Mouse (Mus musculus): ENCODE data around the gene Zfp28. TPM values are rescaled to one million over a fixed set of nuclear protein-coding genes. Genes with fewer than 3 reads are reported as not detected.

Gene Zfp28
- polyA plus RNA-seq, 1 experiment from 2014 or later: 2.5 TPM

DNA sequence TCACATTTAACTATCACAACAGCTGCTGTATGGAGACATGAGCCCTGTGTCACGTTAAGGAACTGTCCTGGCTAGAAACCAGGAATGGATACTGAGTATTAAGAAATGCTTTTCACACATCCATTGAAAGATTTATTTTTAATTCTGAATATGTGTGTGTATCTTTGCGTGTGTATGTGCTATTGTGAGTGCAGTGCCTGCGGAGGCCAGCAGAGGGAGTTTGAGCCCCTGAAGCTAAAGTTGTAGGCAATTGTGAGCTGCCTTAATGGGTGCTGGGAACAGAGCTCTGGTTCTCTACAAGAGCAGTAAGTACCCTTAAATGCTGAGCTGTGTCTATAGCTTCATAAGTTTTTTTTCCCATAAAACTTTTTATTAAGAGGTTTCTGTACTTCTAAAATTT, 46.3 kb downstream of the Zfp28 start:
- H3K4me2 ChIP-seq (replicated peaks; ENCODE audit: low read depth): no peak overlapping the region
- no peak overlapping the region for H3K4me3 ChIP-seq (ENCODE audit: low read depth, low read length)
- 86% methylated on average over 3 of the region's 3 CpGs for WGBS
- no peaks in the 10 kb centered on the region for H3K4me1 ChIP-seq (replicated peaks; ENCODE audit: control insufficient read depth, insufficient read depth, low read length)
- H3K27me3 ChIP-seq (replicated peaks; ENCODE audit: control insufficient read depth, insufficient read depth, low read length): no peaks in the 10 kb centered on the region
- peak; percentile 21 for TF ChIP-seq CTCF (IDR thresholded peaks at IDR 0.05; ENCODE audit: low read depth)
- no peak overlapping the region for H3K9ac ChIP-seq (ENCODE audit: low read depth, low read length)
- no peaks in the 10 kb centered on the region for H3K36me3 ChIP-seq (ENCODE audit: control insufficient read depth, insufficient read depth)
- ATAC-seq: no peak
- H3K9me3 ChIP-seq (ENCODE audit: control insufficient read depth): peaks cover 6% of the 10 kb centered on the region; the same call in 1 of the 2 replicates
- H3K27ac ChIP-seq (ENCODE audit: low read depth, low read length): no peak overlapping the region

DNA sequence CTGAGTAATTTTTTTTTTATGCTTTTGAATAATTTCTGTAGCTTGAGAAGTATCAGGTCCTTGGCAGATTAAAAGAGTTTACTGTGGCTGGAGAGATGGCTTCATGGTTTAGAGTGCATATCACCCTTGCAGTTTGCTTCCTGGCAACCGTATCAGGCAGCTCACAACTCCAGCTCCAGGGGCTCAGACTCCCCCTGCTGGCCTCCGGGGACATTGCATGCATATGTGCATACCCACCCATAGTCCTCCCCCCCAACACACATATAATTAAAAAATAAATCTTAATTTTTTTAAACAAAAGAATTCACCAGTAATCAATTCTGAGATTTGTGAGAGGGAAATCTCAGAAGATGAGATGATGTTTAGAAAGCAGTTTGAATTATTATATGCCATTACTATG, 47.2 kb downstream of the Zfp28 start:
- Histone ChIP-seq H3K4me3 (ENCODE audit: low read depth, low read length) (no peak overlapping the region), H3K4me1 (replicated peaks; ENCODE audit: control insufficient read depth, insufficient read depth, low read length) (no peaks in the 10 kb centered on the region), H3K27ac (ENCODE audit: low read depth, low read length) (no peak overlapping the region), H3K9ac (ENCODE audit: low read depth, low read length) (no peak overlapping the region), H3K36me3 (ENCODE audit: control insufficient read depth, insufficient read depth) (no peaks in the 10 kb centered on the region), H3K9me3 (ENCODE audit: control insufficient read depth) (peaks cover 6% of the 10 kb centered on the region; the same call in 1 of the 2 replicates), H3K27me3 (replicated peaks; ENCODE audit: control insufficient read depth, insufficient read depth, low read length) (no peaks in the 10 kb centered on the region), H3K4me2 (replicated peaks; ENCODE audit: low read depth) (no peak overlapping the region)
- no peak for ATAC-seq
- peak; percentile 66 for TF ChIP-seq CTCF (IDR thresholded peaks at IDR 0.05; ENCODE audit: low read depth)
- 38% methylated on average over 2 of the region's 2 CpGs for WGBS

DNA sequence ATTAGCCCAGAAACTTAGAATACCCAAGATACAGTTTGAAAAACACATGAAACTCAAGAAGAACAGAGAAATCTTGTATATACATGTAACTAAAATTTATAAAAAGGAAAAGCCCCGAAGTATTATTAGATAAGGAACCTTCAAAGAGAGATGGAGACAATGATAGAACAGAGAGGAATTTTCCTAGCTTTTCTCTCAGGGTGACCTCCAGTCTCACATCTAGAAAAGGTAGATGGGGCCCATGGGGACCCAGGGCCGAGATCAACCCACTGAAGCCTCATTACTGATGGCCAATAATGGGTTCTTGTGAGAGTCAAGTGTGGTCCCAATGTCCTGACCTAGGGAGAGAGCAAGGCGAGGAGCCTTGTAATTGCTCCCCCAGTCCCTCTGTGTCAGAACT, 55.3 kb downstream of the Zfp28 start, which contains the start of gene Olfr1344:
TSS of gene Olfr1344 (plus strand) at position 301 of the 400 bp plus-strand sequence.
- Histone ChIP-seq H3K36me3 (ENCODE audit: control insufficient read depth, insufficient read depth) (no peaks in the 10 kb centered on the region), H3K4me2 (replicated peaks; ENCODE audit: low read depth) (no peak within 1 kb of the TSS), H3K9ac (ENCODE audit: low read depth, low read length) (no peak within 1 kb of the TSS), H3K4me3 (ENCODE audit: low read depth, low read length) (no peak within 1 kb of the TSS), H3K27me3 (replicated peaks; ENCODE audit: control insufficient read depth, insufficient read depth, low read length) (no peaks in the 10 kb centered on the region), H3K4me1 (replicated peaks; ENCODE audit: control insufficient read depth, insufficient read depth, low read length) (no peaks in the 10 kb centered on the region), H3K9me3 (ENCODE audit: control insufficient read depth) (no peaks in the 10 kb centered on the region), H3K27ac (ENCODE audit: low read depth, low read length) (no peak within 1 kb of the TSS)
- TF ChIP-seq CTCF (IDR thresholded peaks at IDR 0.05; ENCODE audit: low read depth): no peak
- WGBS: 74% methylated on average over 3 of the region's 3 CpGs
- no peak for ATAC-seq

DNA sequence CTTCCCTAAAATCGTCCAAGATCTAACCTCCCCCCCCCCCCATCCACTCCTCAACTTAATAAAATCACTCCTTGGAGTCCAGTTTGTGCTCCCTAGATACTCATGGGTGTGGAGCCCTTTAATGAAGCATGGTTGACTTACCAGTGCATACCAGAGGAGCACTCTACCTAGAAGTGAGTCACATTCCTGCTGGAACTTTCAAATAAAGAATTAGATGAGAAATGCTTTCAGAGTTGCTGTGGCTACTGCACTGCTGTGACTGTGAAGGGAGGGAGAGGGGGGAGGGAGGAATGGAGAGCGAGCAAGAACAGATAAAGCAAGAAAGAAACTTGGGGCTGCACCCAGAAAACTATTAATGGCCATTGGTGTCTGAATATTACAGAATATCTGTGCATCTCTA, 58.1 kb downstream of the Zfp28 start:
- Histone ChIP-seq H3K9ac (ENCODE audit: low read depth, low read length) (no peak overlapping the region), H3K27ac (ENCODE audit: low read depth, low read length) (no peak overlapping the region), H3K4me1 (replicated peaks; ENCODE audit: control insufficient read depth, insufficient read depth, low read length) (no peaks in the 10 kb centered on the region), H3K27me3 (replicated peaks; ENCODE audit: control insufficient read depth, insufficient read depth, low read length) (no peaks in the 10 kb centered on the region), H3K4me2 (replicated peaks; ENCODE audit: low read depth) (no peak overlapping the region), H3K36me3 (ENCODE audit: control insufficient read depth, insufficient read depth) (no peaks in the 10 kb centered on the region), H3K4me3 (ENCODE audit: low read depth, low read length) (no peak overlapping the region), H3K9me3 (ENCODE audit: control insufficient read depth) (no peaks in the 10 kb centered on the region)
- WGBS: 42% methylated on average over 2 of the region's 2 CpGs
- ATAC-seq: no peak
- TF ChIP-seq CTCF (IDR thresholded peaks at IDR 0.05; ENCODE audit: low read depth): no peak

Other genes starting within 250 kb of the Zfp28 start
- gene Zfp787, start 227.3 kb upstream of the Zfp28 start, polyA plus RNA-seq (2015; fragmentation: Nextera tagmentation; extraction: Ambion mirVana): 42.2 and 46.5 TPM in 2 replicates
- gene Zfp444, start 211.1 kb upstream of the Zfp28 start, polyA plus RNA-seq (2015; fragmentation: Nextera tagmentation; extraction: Ambion mirVana): 18.5 and 18.7 TPM in 2 replicates
- not detected in 2 replicates for gene Galp, start 186.2 kb upstream of the Zfp28 start, polyA plus RNA-seq (2015; fragmentation: Nextera tagmentation; extraction: Ambion mirVana)
- not detected in 2 replicates for gene Zscan5b, start 161.0 kb upstream of the Zfp28 start, polyA plus RNA-seq (2015; fragmentation: Nextera tagmentation; extraction: Ambion mirVana)
- gene Epp13, start 130.6 kb upstream of the Zfp28 start, polyA plus RNA-seq (2015; fragmentation: Nextera tagmentation; extraction: Ambion mirVana): not detected in 2 replicates
- 2.1 and 2.4 TPM in 2 replicates for gene Zfp667, start 96.7 kb upstream of the Zfp28 start, polyA plus RNA-seq (2015; fragmentation: Nextera tagmentation; extraction: Ambion mirVana)
- gene Zfp583, start 52.0 kb upstream of the Zfp28 start, polyA plus RNA-seq (2015; fragmentation: Nextera tagmentation; extraction: Ambion mirVana): 1.2 and 1.7 TPM in 2 replicates
- gene Gm3854, start 39.5 kb upstream of the Zfp28 start, polyA plus RNA-seq (2015; fragmentation: Nextera tagmentation; extraction: Ambion mirVana): 0.08 and 0.20 TPM in 2 replicates
- gene Zfp78, start 20.0 kb upstream of the Zfp28 start, polyA plus RNA-seq (2015; fragmentation: Nextera tagmentation; extraction: Ambion mirVana): 0.82 and 1.1 TPM in 2 replicates
- gene Smim17, start 15.4 kb downstream of the Zfp28 start, polyA plus RNA-seq (2015; fragmentation: Nextera tagmentation; extraction: Ambion mirVana): 0.04 and 0.14 TPM in 2 replicates
- not detected in 2 replicates for gene Gm20715, start 27.0 kb downstream of the Zfp28 start, polyA plus RNA-seq (2015; fragmentation: Nextera tagmentation; extraction: Ambion mirVana)
- not detected in 2 replicates for gene Olfr1344, start 55.4 kb downstream of the Zfp28 start, polyA plus RNA-seq (2015; fragmentation: Nextera tagmentation; extraction: Ambion mirVana)
- not detected in 2 replicates for gene Olfr1336, start 72.9 kb downstream of the Zfp28 start, polyA plus RNA-seq (2015; fragmentation: Nextera tagmentation; extraction: Ambion mirVana)
- not detected in 2 replicates for gene Olfr1346, start 83.8 kb downstream of the Zfp28 start, polyA plus RNA-seq (2015; fragmentation: Nextera tagmentation; extraction: Ambion mirVana)
- gene Olfr5, start 103.6 kb downstream of the Zfp28 start, polyA plus RNA-seq (2015; fragmentation: Nextera tagmentation; extraction: Ambion mirVana): not detected in 2 replicates
- not detected in 2 replicates for gene Olfr1347, start 116.5 kb downstream of the Zfp28 start, polyA plus RNA-seq (2015; fragmentation: Nextera tagmentation; extraction: Ambion mirVana)
- not detected in 2 replicates for gene Olfr1348, start 125.5 kb downstream of the Zfp28 start, polyA plus RNA-seq (2015; fragmentation: Nextera tagmentation; extraction: Ambion mirVana)
- not detected in 2 replicates for gene Olfr1349, start 139.7 kb downstream of the Zfp28 start, polyA plus RNA-seq (2015; fragmentation: Nextera tagmentation; extraction: Ambion mirVana)
- gene Olfr1350, start 181.5 kb downstream of the Zfp28 start, polyA plus RNA-seq (2015; fragmentation: Nextera tagmentation; extraction: Ambion mirVana): not detected in 2 replicates

Measured in intestine, postnatal 0 days (tissue).